Mouse (Mus musculus): Measurements from ENCODE around the gene Nktr.

Gene Nktr

GRCm38 (mm10) chr9:121718792-121719318, at the start of gene Nktr:
TSS of gene Nktr (plus strand) at chr9:121719169.
- peak; percentile 86 to 95 for DNase-seq (ENCODE audit: low spot score in 2 of 2)

- no peak for DNase-seq (ENCODE audit: low spot score in 2 of 2)
Observed at GRCm38 (mm10) chr9:121669348-121669791, 49.6 kb upstream of the Nktr start.

GRCm38 (mm10) chr9:121671300-121671699, 47.7 kb upstream of the Nktr start:
- no peak for DNase-seq (ENCODE audit: low spot score in 2 of 2)

GRCm38 (mm10) chr9:121672311-121672710, 46.7 kb upstream of the Nktr start:
- no peak for DNase-seq (ENCODE audit: low spot score in 2 of 2)

- DNase-seq (ENCODE audit: low spot score in 2 of 2) = no peak
Observed at GRCm38 (mm10) chr9:121673716-121674115, 45.3 kb upstream of the Nktr start.

- DNase-seq (ENCODE audit: low spot score in 2 of 2) = no peak
Observed at GRCm38 (mm10) chr9:121675011-121675410, 44.0 kb upstream of the Nktr start.

- no peak for DNase-seq (ENCODE audit: low spot score in 2 of 2)
Observed at GRCm38 (mm10) chr9:121675556-121675955, 43.4 kb upstream of the Nktr start.

GRCm38 (mm10) chr9:121677069-121677468, 41.9 kb upstream of the Nktr start:
- DNase-seq (ENCODE audit: low spot score in 2 of 2) = no peak

GRCm38 (mm10) chr9:121677476-121677875, 41.5 kb upstream of the Nktr start:
- no peak for DNase-seq (ENCODE audit: low spot score in 2 of 2)

- DNase-seq (ENCODE audit: low spot score in 2 of 2) = no peak
Observed at GRCm38 (mm10) chr9:121679549-121679948, 39.4 kb upstream of the Nktr start.

GRCm38 (mm10) chr9:121681191-121681590, 37.8 kb upstream of the Nktr start:
- DNase-seq (ENCODE audit: low spot score in 2 of 2) = no peak

GRCm38 (mm10) chr9:121682037-121682680, 36.8 kb upstream of the Nktr start:
- DNase-seq (ENCODE audit: low spot score in 2 of 2) = no peak

GRCm38 (mm10) chr9:121684702-121685101, 34.3 kb upstream of the Nktr start:
- DNase-seq (ENCODE audit: low spot score in 2 of 2) = no peak

GRCm38 (mm10) chr9:121690200-121690651, 28.7 kb upstream of the Nktr start:
- no peak for DNase-seq (ENCODE audit: low spot score in 2 of 2)

- DNase-seq (ENCODE audit: low spot score in 2 of 2) = no peak
Observed at GRCm38 (mm10) chr9:121690734-121691133, 28.2 kb upstream of the Nktr start.

- DNase-seq (ENCODE audit: low spot score in 2 of 2) = no peak
Observed at GRCm38 (mm10) chr9:121694736-121695135, 24.2 kb upstream of the Nktr start.

GRCm38 (mm10) chr9:121696626-121697025, 22.3 kb upstream of the Nktr start:
- DNase-seq (ENCODE audit: low spot score in 2 of 2) = no peak

- peak; percentile 55 to 62 for DNase-seq (ENCODE audit: low spot score in 2 of 2)
Observed at GRCm38 (mm10) chr9:121697150-121698049, 21.6 kb upstream of the Nktr start.

GRCm38 (mm10) chr9:121704261-121704645, 14.7 kb upstream of the Nktr start:
- DNase-seq (ENCODE audit: low spot score in 2 of 2) = no peak

GRCm38 (mm10) chr9:121704646-121705625, 14.0 kb upstream of the Nktr start, which contains the start of gene Sec22c:
TSS of gene Sec22c (minus strand) at chr9:121705490.
- peak; percentile 78 to 79 for DNase-seq (ENCODE audit: low spot score in 2 of 2)

- DNase-seq (ENCODE audit: low spot score in 2 of 2) = no peak
Observed at GRCm38 (mm10) chr9:121706029-121706675, 12.8 kb upstream of the Nktr start.
